Mouse (Mus musculus) frontal cortex, postnatal 10 days (tissue): Measurements from ENCODE around the gene Smco4.
"Not testable (repeated sequence)": the region's sequence is repeated elsewhere in the genome, so short reads cannot be mapped to it uniquely, and the experiment has no call there.

Experiments used
- DNase-seq, 2 experiments: peaks; one replicate each; pipeline ENCODE4 v3.0.0; 2022; ENCODE audit warnings: low spot score in 2 of 2, mixed read lengths in 1 of 2

Smco4 gene

DNA sequence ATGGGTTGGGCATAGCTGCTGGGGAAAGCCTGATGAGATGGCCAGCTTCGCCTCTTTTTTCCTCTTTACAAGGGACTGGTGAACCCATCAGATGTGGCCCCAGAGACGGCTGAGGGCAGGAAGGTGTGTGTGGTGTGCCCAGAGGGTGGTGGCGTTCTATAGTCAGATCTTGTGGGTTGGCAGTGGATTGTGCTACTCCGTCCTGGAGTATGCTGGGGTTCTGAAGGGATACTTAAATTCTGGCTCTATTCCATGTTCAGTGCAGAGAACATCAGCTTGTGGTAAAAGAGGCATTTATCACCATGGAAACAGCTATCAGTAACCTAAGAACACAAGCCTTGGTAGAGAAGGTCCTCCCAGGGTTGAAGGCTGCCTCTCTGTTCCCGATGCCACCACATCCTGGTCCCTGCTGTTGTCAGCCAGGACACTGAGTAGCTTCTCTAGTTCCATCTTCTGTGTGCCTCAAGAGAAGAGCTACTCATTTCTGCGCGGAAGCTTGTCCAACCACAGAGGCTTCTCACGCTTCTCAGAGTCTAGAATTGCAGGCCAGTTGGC, 45.8 kb downstream of the Smco4 start:
- no peak for DNase-seq

DNA sequence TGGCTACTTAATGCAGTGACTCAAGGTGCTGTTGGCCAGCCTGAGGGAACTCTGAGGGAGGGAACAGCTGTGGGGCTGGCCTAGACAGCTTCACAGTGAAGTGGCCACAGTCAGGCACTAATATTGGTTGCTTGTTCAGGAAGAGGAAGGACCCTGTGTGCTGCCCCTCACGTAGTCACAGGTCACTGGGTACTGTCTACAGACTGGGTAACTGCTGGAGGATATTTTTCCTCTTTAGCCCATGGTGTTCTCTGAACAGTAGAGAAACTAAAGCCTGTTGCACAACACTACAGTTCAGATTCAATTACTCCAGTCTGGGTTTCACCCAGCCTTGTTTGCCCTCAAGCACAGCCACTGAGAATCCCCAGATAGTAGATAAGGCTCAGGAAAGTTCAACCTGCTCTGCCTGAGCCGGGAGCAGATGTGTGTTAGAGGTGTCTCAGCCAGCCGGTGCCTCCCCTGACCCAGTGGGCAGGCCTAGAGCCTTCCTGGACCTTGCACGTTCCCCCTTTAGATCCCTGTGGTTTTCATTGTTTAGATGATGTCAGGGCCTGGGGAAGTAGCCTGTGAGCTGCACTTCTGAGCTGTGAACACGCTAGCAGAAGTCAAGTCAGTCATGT, 48.6 kb downstream of the Smco4 start:
- no peak for DNase-seq

DNA sequence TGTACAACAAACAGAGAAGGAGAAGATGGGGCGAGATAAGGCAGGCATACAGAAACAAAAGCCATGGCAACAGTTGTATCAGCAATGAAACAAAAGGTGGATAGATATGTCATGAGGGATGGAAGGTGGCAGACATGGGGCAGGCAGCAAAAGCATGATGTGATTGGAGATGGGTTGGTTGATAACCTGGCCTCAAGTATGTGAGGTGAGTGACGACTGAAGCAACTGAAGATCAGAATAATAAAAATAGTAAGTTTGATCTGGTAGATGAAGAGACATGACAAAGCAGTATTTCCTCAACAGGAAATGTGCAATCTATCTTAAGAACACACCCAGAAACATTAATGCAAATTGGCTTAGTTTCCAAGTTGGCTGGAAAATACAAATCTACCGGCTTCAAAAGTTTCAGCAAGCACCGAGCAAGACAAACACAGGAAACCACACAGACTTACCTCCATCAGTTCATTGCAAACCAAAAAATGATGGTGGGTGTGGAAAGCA, 57.3 kb downstream of the Smco4 start:
- no peak for DNase-seq

DNA sequence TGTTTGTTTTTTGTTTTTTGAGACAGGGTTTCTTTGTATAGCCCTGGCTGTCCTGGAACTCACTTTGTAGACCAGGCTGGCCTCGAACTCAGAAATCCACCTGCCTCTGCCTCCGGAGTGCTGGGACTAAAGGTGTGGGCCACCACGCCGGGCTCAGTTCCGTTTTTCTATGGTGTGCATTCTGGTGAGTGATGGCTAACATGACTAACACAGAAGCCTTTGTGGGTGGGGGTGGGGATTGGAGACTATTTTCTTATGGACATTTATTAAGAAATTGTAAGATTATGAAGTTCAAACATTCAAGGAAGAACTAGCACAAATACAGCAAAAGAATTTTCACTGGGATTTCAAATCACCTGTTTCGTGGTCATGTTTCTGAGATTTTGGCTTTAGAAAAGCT, 57.8 kb downstream of the Smco4 start:
- not testable (repeated sequence) for DNase-seq

DNA sequence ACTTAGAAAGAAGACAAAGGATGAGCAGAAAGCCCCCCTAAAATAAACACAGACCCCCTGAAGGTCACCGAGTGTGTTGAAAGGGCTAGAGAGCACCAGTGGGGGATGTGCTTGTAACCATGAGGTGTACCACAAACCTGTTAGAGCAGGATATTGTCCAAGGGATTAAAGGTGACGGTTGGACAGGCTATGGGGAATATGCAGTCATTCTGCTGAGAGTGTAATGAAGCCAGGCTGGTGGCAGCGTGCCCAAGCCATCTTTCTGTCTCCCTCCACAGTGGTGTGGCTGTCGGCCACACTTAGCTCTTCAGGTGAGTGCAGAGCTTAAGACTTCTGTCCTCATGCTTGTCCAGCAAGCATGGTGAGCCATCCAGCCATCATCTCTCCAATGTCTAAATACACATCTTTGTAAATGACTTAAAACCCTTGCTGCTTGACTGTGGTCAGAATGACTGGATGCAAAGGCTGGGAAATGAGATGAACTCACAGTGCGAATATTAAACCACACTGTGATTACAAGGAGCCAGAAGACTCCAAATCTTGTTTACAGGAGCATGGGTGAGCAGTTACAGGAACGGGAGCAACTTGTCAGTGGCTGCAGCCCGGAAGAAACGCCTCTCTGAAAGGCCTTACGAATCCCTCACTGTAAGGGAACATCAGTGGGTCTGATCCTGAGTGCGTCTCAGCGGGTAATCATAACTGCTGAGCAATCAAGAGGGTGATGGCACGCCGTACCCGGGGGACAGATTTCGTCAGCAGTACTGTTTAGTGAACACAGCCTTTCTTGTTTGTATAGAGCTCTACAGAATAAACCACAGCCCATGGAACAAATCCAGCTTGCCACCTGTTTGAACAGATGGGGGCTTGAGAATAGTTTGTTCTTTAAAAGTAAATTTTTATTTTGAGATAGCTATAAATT, 59.0 kb downstream of the Smco4 start:
- no peak for DNase-seq

DNA sequence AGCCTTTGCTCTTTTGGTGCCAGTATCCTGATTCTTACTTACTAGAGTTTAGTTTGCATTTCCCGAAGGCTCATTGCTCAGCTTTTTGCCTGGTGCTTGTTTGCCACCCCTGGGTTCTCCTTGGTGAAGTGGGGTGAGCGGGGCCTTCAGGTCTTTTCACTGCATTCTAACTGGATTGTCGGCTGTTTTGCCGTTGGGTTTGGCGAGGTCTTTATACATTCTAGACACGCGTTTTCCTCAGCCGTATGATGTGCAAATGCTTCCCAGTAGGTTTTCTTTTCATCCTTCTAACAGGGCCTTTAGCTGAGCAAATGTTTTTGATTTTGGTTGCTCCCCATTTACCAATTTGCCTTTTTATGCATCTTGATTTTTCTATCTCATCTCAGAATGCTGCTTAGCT, 60.1 kb downstream of the Smco4 start:
- no peak for DNase-seq

DNA sequence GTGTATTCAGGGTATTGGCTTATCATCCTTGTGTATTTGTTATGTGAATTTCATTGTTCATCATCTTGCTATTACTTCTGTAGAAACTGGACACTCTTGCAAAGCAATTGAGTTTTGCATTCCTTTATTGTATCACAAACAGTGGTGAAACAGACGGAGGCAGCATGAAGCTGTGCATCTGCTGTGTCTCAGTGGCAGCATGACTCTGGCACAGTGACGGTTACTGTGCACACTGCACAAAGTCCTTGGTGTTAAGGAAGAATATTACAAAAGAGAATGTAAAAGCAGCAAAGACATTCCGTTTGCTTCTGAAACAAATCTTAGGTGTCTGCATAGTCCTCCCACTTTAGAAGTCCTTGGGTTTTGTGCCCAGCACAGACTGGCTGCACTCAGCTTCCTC, 67.2 kb downstream of the Smco4 start:
- no peak for DNase-seq

DNA sequence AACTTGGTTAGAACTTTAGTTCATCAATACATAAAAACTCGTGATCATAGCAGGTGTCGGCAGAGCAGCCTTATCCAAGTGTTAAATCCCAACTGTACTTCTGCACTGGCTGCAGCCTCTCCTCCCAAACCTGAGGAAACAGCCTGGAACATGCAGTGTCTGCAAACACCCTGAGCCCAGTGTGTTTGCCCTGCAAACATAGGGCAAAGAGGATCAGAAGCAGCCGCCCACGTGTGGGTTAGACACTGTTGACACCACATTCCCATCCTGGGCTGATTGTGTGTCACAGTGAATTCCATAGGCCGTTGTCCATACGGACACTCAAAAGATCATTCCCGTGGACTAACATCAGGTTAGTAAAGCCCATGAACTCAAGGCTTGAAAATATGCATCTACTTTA, 69.1 kb downstream of the Smco4 start:
- no peak for DNase-seq

DNA sequence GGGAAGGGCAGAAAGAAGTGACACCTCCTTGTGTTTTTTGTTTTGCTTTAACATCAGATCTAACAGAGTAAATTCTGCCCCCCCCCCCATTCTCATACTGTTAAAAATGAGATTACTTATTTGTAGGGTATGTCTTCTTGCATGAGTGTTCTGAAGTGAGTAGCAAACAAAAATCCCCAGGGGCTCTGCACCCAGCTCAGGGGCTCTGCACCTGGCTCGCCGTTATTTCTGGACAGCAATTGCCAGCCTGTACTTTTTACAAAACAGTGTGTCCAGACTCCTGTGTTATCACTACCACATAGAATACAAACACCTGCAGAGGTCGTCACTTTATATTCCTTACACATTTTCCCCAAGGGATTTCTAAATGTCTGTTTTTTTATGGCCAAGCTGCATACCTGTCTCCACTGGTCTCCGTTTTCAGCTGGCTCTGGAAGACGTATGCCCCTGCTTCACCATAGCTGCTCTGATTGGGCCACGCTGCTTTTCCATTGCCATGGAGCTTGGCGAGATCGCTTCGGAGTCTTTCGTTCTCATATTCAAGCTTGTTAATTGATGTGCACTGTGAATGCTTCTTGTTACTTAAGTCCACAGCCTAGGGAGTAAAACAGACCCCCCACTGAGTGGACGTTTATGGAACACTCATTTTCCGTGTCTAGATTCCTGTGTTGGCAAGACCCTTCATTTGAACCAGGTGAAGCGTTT, 81.7 kb downstream of the Smco4 start:
- no peak for DNase-seq

DNA sequence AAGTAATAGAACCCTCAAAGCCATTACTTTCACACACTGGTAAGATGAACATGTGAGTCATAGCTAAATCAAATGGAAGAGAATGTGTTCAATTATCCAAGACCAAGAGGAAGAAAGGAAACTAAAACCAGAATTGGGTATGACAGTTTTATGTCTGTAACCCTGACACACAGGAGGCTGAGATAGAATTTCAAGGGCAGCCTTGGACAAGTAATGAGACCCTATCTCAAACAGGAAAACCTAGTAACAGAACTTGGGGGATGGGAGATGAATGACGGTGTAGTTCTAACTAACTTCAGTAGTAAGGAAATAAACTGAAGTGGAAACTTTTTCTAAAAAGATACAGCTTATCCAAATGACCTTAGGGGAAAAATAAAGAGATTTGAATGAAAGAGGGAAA, 85.2 kb downstream of the Smco4 start:
- DNase-seq, result no peak

DNA sequence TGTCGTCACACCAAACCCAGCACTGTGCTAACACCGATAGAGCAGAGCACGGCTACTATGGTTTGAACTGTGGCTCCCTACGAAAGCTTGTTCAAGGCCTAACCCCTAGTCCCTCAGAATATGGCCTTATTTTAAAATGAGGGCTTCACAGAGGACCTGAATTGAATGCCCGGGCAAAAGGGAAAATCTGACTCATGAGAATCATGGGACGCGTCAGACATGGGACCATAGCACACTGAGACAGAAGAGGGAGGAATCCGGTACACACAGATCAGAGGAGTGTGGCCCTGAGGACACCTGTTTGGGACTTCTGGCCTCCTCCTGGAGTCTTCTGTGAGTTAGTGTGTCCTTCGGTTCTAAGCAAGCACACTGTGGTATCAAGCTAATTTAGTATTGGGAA, 85.7 kb downstream of the Smco4 start:
- DNase-seq, result no peak

DNA sequence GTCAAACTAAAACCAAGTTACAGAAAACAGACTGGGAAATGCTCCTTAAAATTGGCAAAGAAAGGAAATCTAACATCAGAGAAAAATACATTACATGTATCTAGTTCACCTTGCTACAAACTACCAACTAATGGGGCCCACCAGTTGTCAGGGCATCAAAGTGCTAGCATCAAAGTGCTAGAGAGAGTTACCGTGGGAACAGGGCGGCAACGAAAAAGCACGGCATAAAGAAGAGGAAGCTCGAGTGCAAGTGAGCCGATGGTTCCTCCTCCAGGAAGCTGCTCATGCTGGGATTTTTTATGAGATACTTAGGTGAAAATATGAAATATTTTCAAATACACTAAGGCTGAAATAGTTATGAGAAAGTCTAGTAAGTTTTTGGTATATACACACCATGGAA, 86.9 kb downstream of the Smco4 start:
- DNase-seq, result no peak

DNA sequence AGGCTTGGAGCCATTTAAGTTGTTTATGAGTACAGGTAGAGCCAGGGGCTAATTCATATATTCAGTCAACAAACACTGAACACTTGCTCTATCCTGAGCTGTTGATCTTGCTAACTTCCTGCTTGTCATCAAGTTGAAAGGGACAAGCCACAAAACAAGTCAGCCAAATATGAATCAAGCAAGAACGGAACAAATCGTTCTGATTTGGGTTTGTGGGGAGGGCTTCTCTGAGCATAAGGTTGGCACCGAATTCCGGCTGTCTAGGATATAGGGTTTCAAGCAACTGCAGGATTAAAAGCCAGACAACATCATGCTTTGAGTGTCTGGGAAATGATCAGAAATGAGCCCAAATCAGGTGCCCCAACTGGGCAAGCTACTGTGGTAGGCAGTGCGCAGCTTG, 88.8 kb downstream of the Smco4 start:
- DNase-seq, result no peak

DNA sequence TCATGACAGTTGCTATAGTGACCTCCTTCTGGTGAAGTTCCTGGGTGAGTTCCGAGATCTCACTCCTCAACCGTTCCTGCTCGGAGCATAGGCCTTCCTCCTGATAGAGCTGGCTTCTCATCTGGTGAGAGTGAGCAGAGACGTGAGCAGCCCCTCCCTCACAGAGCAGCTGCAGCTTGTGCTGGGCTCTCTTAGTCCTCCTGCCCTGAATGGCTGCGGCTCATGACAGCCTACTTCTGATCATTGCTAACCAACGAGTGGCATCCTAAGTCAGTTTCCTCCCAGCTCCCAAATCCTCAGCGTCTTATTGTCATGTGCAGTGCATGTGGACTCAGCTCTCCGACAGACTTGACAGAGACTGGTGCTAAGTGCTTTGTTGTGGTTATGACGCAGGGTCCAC, 91.0 kb downstream of the Smco4 start:
- no peak for DNase-seq

DNA sequence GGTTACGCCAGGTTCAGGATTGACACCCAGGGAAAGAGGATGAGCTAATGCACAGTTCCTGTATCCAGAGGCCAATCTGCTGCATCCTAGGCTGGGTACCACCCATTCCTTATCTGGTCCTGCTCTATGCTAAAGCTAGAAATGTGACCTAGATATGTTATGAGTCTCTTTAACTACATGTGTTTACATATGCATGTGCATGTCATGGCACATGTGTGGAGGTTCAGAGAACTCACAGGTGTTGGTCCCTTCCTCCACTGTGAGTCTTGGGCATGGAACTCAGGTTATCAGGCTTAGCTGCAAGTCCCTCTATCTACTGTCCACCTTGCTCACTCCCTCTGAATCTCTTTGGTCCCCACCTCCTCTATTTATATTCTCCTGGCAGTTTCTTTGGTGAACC, 92.7 kb downstream of the Smco4 start:
- DNase-seq, result no peak

DNA sequence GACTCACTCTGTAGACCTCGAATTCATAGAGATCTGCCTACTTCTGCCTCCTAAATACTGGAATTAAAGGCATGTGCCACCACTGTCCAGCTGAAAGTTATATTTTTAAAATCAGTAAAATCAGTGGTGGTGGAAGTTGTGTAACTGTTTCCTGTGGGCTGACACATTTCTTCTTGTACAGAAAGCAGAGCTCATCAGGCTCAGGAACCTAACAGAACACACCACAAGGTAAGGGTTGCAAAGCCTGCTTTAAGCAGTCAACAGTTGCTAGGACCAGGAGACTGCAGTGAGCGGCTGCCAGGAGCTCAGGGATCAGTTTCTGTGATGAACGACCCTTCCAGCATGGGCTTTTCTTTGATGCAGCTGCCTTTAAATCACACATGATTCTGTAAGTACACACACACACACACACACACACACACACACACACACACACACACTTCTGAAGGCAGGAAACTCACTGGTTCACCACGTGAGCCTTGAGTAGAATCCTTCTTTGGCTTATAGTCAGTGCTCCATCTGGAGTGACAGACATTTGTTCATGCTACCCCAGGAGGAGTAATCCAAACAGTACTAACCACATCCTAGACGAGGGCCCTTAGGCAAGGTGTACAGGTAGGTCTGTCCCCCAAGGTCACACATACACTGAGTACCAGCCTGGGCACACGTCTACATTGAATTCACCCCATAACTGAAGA, 94.1 kb downstream of the Smco4 start:
- DNase-seq, result no peak

DNA sequence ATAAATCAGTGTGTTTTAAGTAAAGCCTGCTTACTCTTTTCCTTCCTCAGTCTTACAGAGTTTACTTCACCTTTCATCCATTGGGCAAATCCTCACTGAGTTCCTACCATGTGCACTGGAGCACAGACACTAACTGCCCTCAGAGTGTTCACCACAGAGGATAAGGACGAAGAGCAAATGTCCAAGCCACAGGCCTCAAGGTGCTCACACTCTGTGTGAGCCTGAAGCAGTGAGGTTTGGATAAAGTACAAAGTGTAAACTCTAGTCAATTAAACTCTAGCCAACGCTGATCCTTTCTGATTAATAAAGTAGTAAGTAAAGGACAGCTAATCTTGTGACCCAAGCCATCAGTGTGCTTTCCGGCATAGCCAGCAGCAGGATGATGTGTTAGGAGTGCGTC, 100.9 kb downstream of the Smco4 start:
- no peak for DNase-seq
